Mouse (Mus musculus) embryonic fibroblast, embryonic 13.5 days (primary cell): ENCODE measurements around the gene Ggta1.

Source experiments
- CTCF ChIP-seq: IDR thresholded peaks from 2 replicates; pipeline ENCODE4 v1.5.1; 2011; ENCODE audit warnings: mild to moderate bottlenecking, control low read depth, low read length, moderate library complexity, borderline replicate concordance; ENCODE audit not compliant: insufficient read depth
- POLR2A ChIP-seq: IDR thresholded peaks from 2 replicates; pipeline ENCODE4 v1.6.1; 2011; ENCODE audit warnings: low read depth, mild to moderate bottlenecking, control low read depth, low read length, moderate library complexity

DNA sequence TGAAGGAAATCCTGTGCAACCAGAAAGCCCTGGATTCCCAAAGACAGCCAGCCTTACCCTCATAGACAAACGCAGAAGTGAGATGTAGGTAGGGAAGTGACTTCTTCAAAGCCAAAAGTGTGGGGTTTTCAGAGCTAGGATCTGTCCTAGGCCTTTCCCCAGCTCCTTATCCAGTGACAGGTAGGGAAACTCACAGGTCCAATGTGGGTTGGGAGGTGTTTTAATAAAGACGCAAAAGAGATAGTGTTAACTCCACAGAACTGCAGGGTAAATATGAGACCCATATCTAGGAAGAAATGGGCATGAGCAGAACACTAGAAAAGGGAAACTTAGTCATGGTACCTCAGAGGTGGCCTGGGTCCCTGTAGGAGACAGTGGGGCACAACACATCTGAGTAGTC is 5.2 kb upstream of the Ggta1 start:
- TF ChIP-seq CTCF (no peak), POLR2A (no peak)
